Mouse (Mus musculus) mouse trophoblast stem cell (cell line): ENCODE measurements at regions not wholly inside any gene's neighbourhood (a gene's known extent, or its start where the extent isn't known, plus 50 kb on each side); places are given as distances from the start of the nearest gene placed in this dataset.
"Not testable (repeated sequence)": the region's sequence is repeated elsewhere in the genome, so short reads cannot be mapped to it uniquely, and the experiment has no call there.

Source experiments
- in situ Hi-C, 2 experiments: fragments of 300-500 bp; cut with MseI, MboI; formaldehyde crosslinking; loops; 2 replicates in 1 of 2; 3 replicates in 1 of 2; pipeline ENCODE4 v1.15.1; 2025

GRCm38 (mm10) chr11:40536236-40536765 lies 158.7 kb downstream of the Mat2b start:
- in situ Hi-C loops: loop anchor here in 1 of 2 experiments (5.0 kb wide), 1 partner anchor 66 kb away; no protein-coding TSS in a partner anchor

GRCm38 (mm10) chr11:40510325-40511239 lies 184.4 kb downstream of the Mat2b start:
- in situ Hi-C loops: no loop called here

- in situ Hi-C loops: no loop called here
Measured at GRCm38 (mm10) chr11:40491599-40491998, 203.4 kb downstream of the Mat2b start.

GRCm38 (mm10) chr11:40478171-40478570 lies 216.8 kb downstream of the Mat2b start:
- in situ Hi-C loops: not testable (repeated sequence)

- in situ Hi-C loops: no loop called here
Measured at GRCm38 (mm10) chr11:40477294-40477693, 217.7 kb downstream of the Mat2b start.

GRCm38 (mm10) chr11:40469080-40469705 lies 225.8 kb downstream of the Mat2b start:
- in situ Hi-C loops: loop anchor here (25.0 kb wide), 1 partner anchor 882 kb away; no protein-coding TSS in a partner anchor

GRCm38 (mm10) chr11:40456571-40456970 lies 238.4 kb downstream of the Mat2b start:
- in situ Hi-C loops: loop anchor here (25.0 kb wide), 1 partner anchor 869 kb away; no protein-coding TSS in a partner anchor

- in situ Hi-C loops: loop anchor here (25.0 kb wide), 1 partner anchor 868 kb away; no protein-coding TSS in a partner anchor
Measured at GRCm38 (mm10) chr11:40454994-40455393, 240.0 kb downstream of the Mat2b start.

GRCm38 (mm10) chr11:40446846-40447245 lies 248.2 kb downstream of the Mat2b start:
- in situ Hi-C loops: no loop called here

- in situ Hi-C loops: no loop called here
Measured at GRCm38 (mm10) chr11:40434002-40434401, 261.0 kb downstream of the Mat2b start.

GRCm38 (mm10) chr11:40428858-40429257 lies 266.1 kb downstream of the Mat2b start:
- in situ Hi-C loops: no loop called here

GRCm38 (mm10) chr11:40424316-40424715 lies 270.7 kb downstream of the Mat2b start:
- in situ Hi-C loops: no loop called here

- in situ Hi-C loops: no loop called here
Measured at GRCm38 (mm10) chr11:40407571-40407970, 287.4 kb downstream of the Mat2b start.

- in situ Hi-C loops: no loop called here
Measured at GRCm38 (mm10) chr11:40402249-40402648, 292.8 kb downstream of the Mat2b start.

GRCm38 (mm10) chr11:40397453-40398104 lies 297.4 kb downstream of the Mat2b start:
- in situ Hi-C loops: no loop called here

- in situ Hi-C loops: no loop called here
Measured at GRCm38 (mm10) chr11:40395331-40395730, 299.7 kb downstream of the Mat2b start.

- in situ Hi-C loops: no loop called here
Measured at GRCm38 (mm10) chr11:40394864-40395266, 300.1 kb downstream of the Mat2b start.

- in situ Hi-C loops: no loop called here
Measured at GRCm38 (mm10) chr11:40394283-40394758, 300.7 kb downstream of the Mat2b start.

- in situ Hi-C loops: no loop called here
Measured at GRCm38 (mm10) chr11:40380696-40381095, 314.3 kb downstream of the Mat2b start.

- in situ Hi-C loops: no loop called here
Measured at GRCm38 (mm10) chr11:40371696-40372095, 323.3 kb downstream of the Mat2b start.

- in situ Hi-C loops: no loop called here
Measured at GRCm38 (mm10) chr11:40366573-40366972, 328.4 kb downstream of the Mat2b start.
